Mouse (Mus musculus) midbrain, embryonic 13.5 days (tissue): ENCODE results near the gene Slc5a11. TPM values are rescaled to one million over a fixed set of nuclear protein-coding genes. Genes with fewer than 3 reads are reported as not detected.

Experiments
- ATAC-seq: fragments of 200-750 bp; cut with Nextera tagmentation; 2 replicates; pipeline ENCODE4 v1.8.0; 2017; ENCODE audit warnings: mild to moderate bottlenecking, moderate TSS enrichment, moderate library complexity
- H3K27ac ChIP-seq: fragments of 300-500 bp; sonication (generic); 2 replicates; pipeline ENCODE4 v1.5.1; 2015; ENCODE audit warnings: inconsistent platforms, mild to moderate bottlenecking, moderate library complexity
- H3K27me3 ChIP-seq: fragments of 300-500 bp; sonication (generic); 2 replicates; pipeline ENCODE4 v1.6.1; 2015; ENCODE audit warnings: mild to moderate bottlenecking, inconsistent platforms
- H3K36me3 ChIP-seq: fragments of 300-500 bp; sonication (generic); 2 replicates; pipeline ENCODE4 v1.6.1; 2015; ENCODE audit warnings: mild to moderate bottlenecking, inconsistent platforms
- H3K4me1 ChIP-seq: fragments of 300-500 bp; sonication (generic); replicated peaks from 2 replicates; pipeline ENCODE4 v1.6.1; 2015; ENCODE audit warnings: inconsistent platforms
- H3K4me2 ChIP-seq: fragments of 300-500 bp; sonication (generic); replicated peaks from 2 replicates; pipeline ENCODE4 v1.6.1; 2015; ENCODE audit warnings: moderate library complexity, mild to moderate bottlenecking, inconsistent platforms
- H3K4me3 ChIP-seq: fragments of 300-500 bp; sonication (generic); replicated peaks from 2 replicates; pipeline ENCODE4 v1.5.1; 2015; ENCODE audit warnings: mild to moderate bottlenecking, inconsistent platforms
- H3K9ac ChIP-seq: fragments of 300-500 bp; sonication (generic); replicated peaks from 2 replicates; pipeline ENCODE4 v1.6.1; 2015; ENCODE audit warnings: mild to moderate bottlenecking, inconsistent platforms
- H3K9me3 ChIP-seq: fragments of 300-500 bp; sonication (generic); 2 replicates; pipeline ENCODE4 v1.6.1; 2016; ENCODE audit warnings: mild to moderate bottlenecking, inconsistent platforms
- WGBS: fragments of 180-500 bp; shearing (Covaris S2); methylation state at CpG from one replicate; pipeline ENCODE4 v1.1.7; 2015; 5-methylcytosine and 5-hydroxymethylcytosine counted together
- polyA plus RNA-seq: library from polyadenylated mRNA; unstranded; fragments of >200 nt; fragmentation: Nextera tagmentation; extraction: Ambion mirVana; gene quantifications from 2 replicates; pipeline ENCODE4 v1.2.1, GENCODE M21; 2015

Gene Slc5a11
- polyA plus RNA-seq, 1 experiment from 2014 or later: 0.34 TPM

DNA sequence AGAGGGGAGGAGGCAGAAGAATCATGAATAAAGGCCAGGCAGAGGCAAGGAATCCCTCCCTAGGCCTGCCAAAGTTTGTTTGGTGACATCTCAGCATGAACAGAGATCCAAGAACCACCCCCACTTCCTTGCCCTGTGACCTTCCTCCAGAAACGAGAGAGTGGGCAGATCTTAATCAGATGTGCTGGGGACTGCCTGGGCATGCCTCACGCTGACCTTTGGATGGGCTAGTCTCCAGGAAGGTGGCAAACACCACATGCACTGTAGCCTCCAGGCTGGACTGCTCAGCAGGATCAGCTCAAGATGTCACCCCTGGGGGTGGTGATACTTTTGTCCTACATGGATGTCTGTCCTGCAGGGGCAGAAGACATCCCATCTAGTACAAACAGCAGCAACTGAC, 33.6 kb downstream of the Slc5a11 start:
- ATAC-seq: no peak
- Histone ChIP-seq H3K4me2 (no peak overlapping the region), H3K9me3 (no peaks in the 10 kb centered on the region), H3K27ac (no peak overlapping the region), H3K4me3 (no peak overlapping the region), H3K9ac (no peak overlapping the region), H3K27me3 (no peaks in the 10 kb centered on the region), H3K4me1 (peaks cover under 1% of the 10 kb centered on the region; the same call in 1 of the 2 replicates), H3K36me3 (no peaks in the 10 kb centered on the region)
- WGBS: 47% methylated on average over 2 of the region's 2 CpGs

DNA sequence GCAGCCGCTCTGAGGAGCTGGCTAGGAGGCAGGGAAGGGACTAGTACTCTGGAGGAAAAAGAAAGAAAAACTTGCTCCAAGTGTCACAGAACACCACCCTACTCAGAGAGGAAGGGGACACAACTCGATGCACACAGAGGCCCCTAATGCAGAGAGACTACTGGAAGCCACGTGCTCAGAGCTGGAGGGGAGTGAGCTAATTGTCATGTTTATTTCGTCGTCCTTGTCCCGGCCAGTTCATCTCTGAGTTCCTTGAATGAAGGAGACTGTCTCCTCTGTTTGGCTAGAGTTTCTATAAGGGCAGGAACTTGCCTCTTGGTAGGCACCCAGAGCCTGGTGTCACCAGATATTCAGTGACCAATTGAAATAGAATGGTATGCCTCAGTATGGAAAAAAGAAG, 36.8 kb downstream of the Slc5a11 start:
- no peaks in the 10 kb centered on the region for H3K27me3 ChIP-seq
- H3K4me3 ChIP-seq: no peak overlapping the region
- H3K4me1 ChIP-seq: peaks cover 7% of the 10 kb centered on the region; the same call in 1 of the 2 replicates
- ATAC-seq: no peak
- 50% methylated on average over 6 of the region's 6 CpGs for WGBS
- H3K4me2 ChIP-seq: no peak overlapping the region
- no peaks in the 10 kb centered on the region for H3K36me3 ChIP-seq
- H3K9ac ChIP-seq: no peak overlapping the region
- no peaks in the 10 kb centered on the region for H3K9me3 ChIP-seq
- no peak overlapping the region for H3K27ac ChIP-seq

DNA sequence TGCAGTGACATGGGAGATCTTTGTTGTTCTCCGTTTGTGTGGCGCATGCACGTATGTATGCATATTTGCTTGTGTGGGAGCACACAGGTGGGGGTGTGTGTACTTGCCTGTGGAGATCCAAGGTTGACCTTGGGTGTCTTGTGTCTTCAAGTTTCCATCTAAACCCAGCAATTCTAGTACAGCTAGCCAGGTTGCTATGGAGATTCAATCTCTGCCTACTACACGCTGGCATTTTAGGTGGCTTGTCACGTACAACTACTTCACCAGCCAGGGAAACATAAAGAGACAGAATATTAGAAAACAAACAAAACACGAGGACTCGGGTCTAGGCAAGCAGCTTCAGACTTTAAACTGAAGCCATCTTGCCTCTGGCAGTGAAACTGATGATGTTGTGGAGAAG, 38.8 kb downstream of the Slc5a11 start:
- Histone ChIP-seq H3K36me3 (no peaks in the 10 kb centered on the region), H3K4me3 (no peak overlapping the region), H3K4me2 (no peak overlapping the region), H3K27me3 (no peaks in the 10 kb centered on the region), H3K27ac (no peak overlapping the region), H3K4me1 (peaks cover 7% of the 10 kb centered on the region; the same call in 1 of the 2 replicates), H3K9ac (no peak overlapping the region), H3K9me3 (no peaks in the 10 kb centered on the region)
- ATAC-seq: no peak
- 75% methylated on average over 7 of the region's 7 CpGs for WGBS

DNA sequence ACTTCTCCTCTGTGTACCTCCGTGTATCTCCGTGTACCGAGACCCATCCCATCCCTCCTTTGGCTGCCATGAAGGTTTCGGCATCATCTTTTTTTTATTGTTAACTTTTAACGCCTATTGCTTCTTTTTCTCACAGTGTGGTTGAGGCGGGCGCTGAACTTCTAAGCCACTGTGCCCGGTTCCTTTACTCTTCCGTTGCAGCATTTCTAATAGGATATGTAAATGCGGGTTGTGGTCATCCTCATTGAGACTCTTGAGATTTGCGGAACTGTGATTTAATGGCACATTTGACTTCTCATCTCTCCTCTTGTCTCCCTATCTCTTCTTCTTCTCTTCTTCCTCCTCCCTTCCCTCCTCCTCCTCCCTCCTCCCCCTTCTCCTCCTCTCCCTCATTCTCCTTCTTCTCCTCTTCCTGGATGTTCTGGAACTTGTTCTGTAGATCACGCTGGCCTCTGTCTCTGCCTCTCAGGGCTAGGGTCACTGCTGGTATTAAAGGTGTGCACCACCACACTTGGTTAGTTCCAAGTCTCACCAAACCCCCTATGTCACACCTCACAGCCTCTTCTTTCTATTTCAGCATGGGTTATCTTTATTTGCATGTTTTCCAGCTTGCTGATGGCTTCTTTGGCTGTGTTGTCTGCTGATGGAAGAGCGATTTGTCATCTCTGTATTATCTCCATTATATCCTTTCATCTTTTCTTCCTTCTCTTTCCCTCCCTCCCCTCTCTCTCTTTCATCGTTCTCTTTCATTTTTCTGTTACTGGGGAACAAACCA, 39.8 kb downstream of the Slc5a11 start:
- Histone ChIP-seq H3K9me3 (no peaks in the 10 kb centered on the region), H3K27me3 (no peaks in the 10 kb centered on the region), H3K4me3 (no peak overlapping the region), H3K4me1 (peaks cover 7% of the 10 kb centered on the region; the same call in 1 of the 2 replicates), H3K9ac (no peak overlapping the region), H3K4me2 (no peak overlapping the region), H3K27ac (no peak overlapping the region), H3K36me3 (no peaks in the 10 kb centered on the region)
- WGBS: 89% methylated on average over 14 of the region's 14 CpGs
- ATAC-seq: no peak

DNA sequence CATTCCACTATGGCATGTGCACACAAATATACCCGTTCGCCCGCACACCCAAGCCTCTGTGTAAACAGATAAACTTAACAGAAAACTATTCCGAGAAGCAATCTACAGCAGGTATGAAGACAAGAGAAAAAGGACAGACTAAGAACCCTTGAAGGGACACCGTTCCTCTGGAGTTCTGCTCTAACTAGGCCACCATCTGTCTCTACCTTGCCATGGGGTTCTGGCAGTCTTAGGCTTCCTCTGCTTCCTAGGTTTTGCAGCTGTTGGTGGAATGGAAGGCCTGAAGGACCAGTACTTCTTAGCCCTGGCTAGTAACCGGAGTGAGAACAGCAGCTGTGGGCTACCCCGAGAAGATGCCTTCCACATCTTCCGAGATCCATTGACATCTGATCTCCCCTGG, 43.5 kb downstream of the Slc5a11 start:
- H3K4me3 ChIP-seq: no peak overlapping the region

DNA sequence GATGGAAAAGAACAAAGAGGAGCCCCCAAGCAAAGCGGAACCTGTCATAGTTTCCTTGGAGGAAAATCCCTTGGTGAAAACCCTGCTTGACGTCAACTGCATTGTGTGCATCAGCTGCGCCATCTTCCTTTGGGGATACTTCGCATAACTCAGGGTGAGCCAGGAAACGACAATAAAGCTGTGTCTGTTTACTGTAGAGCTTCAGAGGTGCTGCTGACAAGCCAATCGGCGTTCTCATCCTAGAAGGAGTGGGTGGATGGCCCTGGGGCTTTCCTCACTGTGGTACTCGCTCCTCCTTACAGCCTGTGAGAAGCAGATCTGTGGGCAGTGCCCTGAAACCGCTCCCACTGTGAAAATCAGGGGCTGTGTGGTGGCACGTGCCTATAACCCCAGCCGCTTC, 58.5 kb downstream of the Slc5a11 start:
- H3K4me2 ChIP-seq: no peak overlapping the region
- peaks cover 2% of the 10 kb centered on the region for H3K36me3 ChIP-seq
- ATAC-seq: peak; percentile 55; the same call in 1 of the 2 replicates
- 63% methylated on average over 11 of the region's 11 CpGs for WGBS
- no peak overlapping the region for H3K9ac ChIP-seq
- H3K9me3 ChIP-seq: no peaks in the 10 kb centered on the region
- no peaks in the 10 kb centered on the region for H3K27me3 ChIP-seq
- no peak overlapping the region for H3K27ac ChIP-seq
- no peak overlapping the region for H3K4me3 ChIP-seq
- 0 out of 2 replicates have a peak, but pooled peaks cover 3% of the 10 kb centered on the region for H3K4me1 ChIP-seq

More for the DNA sequence above, 43.5 kb downstream of the Slc5a11 start:
- Histone ChIP-seq H3K9me3 (no peaks in the 10 kb centered on the region), H3K4me1 (peaks cover 7% of the 10 kb centered on the region; the same call in 1 of the 2 replicates), H3K27ac (no peak overlapping the region), H3K9ac (no peak overlapping the region), H3K27me3 (no peaks in the 10 kb centered on the region), H3K36me3 (no peaks in the 10 kb centered on the region), H3K4me2 (no peak overlapping the region)
- 92% methylated on average over 8 of the region's 8 CpGs for WGBS
- ATAC-seq: no peak

DNA sequence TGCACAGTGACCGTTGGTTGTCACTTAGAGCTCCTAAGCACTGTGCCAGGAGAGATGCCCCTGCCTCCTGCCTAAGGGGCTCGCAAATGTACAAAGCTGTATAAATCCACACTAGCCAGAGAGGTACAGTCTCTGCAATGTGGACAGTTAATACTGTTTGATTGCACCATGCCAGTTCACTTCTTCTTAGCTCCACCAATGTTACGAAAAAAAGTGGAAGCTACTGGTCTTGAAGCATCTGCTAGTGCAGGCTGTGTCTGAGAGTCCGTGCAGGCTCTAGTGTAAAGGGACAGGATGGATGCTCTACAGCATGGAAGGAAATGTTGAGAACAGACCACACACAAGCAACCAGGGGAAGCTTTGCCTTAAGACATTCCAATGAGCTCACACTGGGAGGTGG, 62.0 kb downstream of the Slc5a11 start:
- Histone ChIP-seq H3K27me3 (no peaks in the 10 kb centered on the region), H3K9me3 (no peaks in the 10 kb centered on the region), H3K27ac (no peak overlapping the region), H3K4me1 (0 out of 2 replicates have a peak, but pooled peaks cover 3% of the 10 kb centered on the region), H3K4me2 (no peak overlapping the region), H3K9ac (no peak overlapping the region), H3K4me3 (no peak overlapping the region), H3K36me3 (peaks cover 31% of the 10 kb centered on the region)
- no peak for ATAC-seq
- WGBS: 96% methylated on average over 4 of the region's 4 CpGs

DNA sequence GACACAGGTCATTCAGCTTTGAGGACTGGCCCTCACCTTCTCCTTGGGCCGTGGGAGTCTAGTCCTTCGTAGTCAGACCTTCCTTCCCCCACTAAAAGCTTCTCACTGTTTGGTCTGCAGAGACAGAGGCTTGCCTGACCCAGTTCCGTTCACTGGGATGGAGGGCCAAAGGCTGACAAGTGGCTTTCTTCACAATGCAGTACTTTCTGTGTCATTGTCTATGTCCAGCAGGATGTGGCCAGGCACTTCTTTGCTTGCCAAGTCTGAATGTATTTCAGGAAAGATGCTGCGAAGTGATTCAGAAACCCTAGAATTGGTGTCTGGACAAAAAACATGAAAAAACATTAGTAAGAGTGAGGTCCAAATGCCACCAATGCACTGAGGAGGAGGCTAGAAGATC, 65.2 kb downstream of the Slc5a11 start:
- no peak overlapping the region for H3K27ac ChIP-seq
- ATAC-seq: no peak
- no peak overlapping the region for H3K4me3 ChIP-seq
- H3K9ac ChIP-seq: no peak overlapping the region
- 97% methylated on average over 4 of the region's 4 CpGs for whole genome bisulfite sequencing
- H3K4me1 ChIP-seq: no peaks in the 10 kb centered on the region
- H3K9me3 ChIP-seq: no peaks in the 10 kb centered on the region
- H3K27me3 ChIP-seq: no peaks in the 10 kb centered on the region
- peaks cover 39% of the 10 kb centered on the region for H3K36me3 ChIP-seq
- H3K4me2 ChIP-seq: no peak overlapping the region

DNA sequence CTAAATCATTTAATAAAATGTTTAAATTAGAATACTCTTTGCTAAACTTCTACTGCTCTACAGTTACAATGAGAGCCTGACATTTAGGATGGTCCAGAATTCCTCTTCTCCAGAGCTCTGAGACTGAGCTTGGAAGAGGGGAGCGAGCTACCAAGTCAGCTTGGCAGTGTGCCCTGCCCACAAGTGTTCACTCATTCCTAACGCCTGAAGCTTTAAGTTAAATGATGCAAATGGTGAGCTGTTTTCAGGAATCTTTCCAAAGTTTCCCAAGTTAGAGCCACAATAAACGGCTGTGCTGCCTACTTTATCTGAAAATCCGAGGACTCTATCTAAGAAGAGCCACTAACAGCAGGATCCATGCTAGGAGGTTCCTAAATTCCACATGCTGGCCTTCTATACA, 69.2 kb downstream of the Slc5a11 start:
- ATAC-seq: no peak
- Histone ChIP-seq H3K36me3 (peaks cover 52% of the 10 kb centered on the region), H3K4me2 (no peak overlapping the region), H3K27ac (no peak overlapping the region), H3K4me3 (no peak overlapping the region), H3K4me1 (no peaks in the 10 kb centered on the region), H3K9ac (no peak overlapping the region), H3K27me3 (no peaks in the 10 kb centered on the region), H3K9me3 (no peaks in the 10 kb centered on the region)
- 86% methylated on average over 4 of the region's 4 CpGs for WGBS

DNA sequence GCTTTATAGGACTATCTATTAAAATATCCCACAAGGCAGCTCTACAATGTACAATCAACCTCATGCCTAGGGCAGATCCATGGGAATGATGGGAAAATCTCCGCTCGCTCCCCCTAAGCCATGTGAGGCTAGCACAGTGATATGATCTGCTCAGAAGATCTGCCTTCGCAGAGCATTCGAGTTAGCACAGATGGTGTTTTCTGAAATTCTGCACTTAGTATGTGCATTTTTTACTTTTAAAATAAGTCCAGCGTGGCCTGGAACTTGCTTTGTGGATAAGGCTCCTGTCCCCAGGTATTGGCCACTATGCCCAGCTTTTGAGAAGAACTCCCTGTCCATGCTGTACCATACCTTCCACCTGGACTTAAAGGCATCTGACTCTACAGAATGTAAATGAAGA, 71.3 kb downstream of the Slc5a11 start:
- no peak overlapping the region for H3K9ac ChIP-seq
- ATAC-seq: no peak
- H3K27ac ChIP-seq: no peak overlapping the region
- H3K36me3 ChIP-seq: peaks cover 55% of the 10 kb centered on the region
- no peaks in the 10 kb centered on the region for H3K4me1 ChIP-seq
- no peak overlapping the region for H3K4me3 ChIP-seq
- no peaks in the 10 kb centered on the region for H3K27me3 ChIP-seq
- 98% methylated on average over 5 of the region's 5 CpGs for WGBS
- H3K9me3 ChIP-seq: no peaks in the 10 kb centered on the region
- H3K4me2 ChIP-seq: no peak overlapping the region

DNA sequence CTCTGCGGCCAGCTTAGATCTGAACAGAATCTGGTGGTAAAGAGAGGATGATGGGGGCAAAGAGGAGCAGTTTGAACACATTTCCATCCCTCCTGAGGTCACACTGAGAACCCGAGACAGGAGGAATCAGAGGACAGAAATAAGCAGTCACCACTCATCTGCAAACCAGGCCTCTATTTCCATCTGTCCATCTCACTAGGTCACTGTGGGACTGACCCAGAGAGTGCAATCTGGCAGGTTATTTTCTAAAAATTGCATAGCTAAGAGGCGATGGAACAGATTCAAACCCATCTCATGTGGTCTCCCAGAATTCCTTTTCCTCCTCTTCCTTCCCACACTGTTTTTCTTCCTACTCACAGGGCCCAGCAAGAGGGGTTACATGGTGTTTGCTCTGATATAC, 73.3 kb downstream of the Slc5a11 start:
- Histone ChIP-seq H3K4me3 (no peak overlapping the region), H3K27me3 (no peaks in the 10 kb centered on the region), H3K27ac (no peak overlapping the region), H3K4me2 (no peak overlapping the region), H3K9me3 (no peaks in the 10 kb centered on the region), H3K36me3 (peaks cover 65% of the 10 kb centered on the region), H3K4me1 (no peaks in the 10 kb centered on the region), H3K9ac (no peak overlapping the region)
- 84% methylated on average over 3 of the region's 3 CpGs for WGBS
- ATAC-seq: no peak

DNA sequence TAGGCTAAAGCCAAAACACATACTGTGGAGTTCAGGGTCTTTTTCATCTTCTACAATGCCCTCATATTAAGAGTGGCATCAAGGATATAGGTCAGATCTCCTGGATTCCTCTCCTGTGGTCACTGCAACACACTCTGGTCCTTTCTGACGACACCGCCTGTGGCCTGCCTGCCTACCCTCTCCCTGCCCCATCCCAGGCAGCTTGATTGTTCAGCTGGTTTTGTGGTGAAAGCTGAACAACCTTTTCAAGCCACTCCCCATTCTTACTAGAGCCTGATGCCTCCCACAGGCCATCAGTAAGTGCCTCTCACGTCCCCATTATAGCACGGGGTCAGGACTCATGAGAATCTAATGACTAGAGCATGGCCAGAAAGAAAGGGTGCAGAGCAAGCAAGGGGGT, 74.6 kb downstream of the Slc5a11 start:
- 83% methylated on average over 4 of the region's 4 CpGs for WGBS
- peaks cover 74% of the 10 kb centered on the region for H3K36me3 ChIP-seq

DNA sequence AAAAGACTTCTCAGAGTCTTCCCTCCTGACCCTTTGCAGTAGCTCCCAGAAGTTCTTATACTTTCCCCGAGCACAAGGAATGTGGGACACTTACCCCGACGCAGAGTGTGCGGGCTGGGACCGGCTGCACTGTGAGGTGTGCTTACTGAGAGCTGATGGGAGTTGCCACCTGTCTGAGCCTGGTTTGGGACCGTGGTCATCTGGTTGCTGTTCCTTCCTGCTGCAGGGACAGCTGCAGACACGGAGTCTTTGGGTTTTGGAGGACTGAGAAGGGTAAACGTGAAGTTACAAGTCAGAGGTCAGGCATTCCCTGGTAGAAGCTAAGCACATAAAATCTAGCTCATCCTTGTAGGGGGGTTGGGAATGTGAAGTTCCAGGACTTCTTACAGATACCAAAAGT, 77.4 kb downstream of the Slc5a11 start:
- 95% methylated on average over 8 of the region's 8 CpGs for WGBS
- no peak overlapping the region for H3K4me3 ChIP-seq
- H3K36me3 ChIP-seq: peaks cover 82% of the 10 kb centered on the region
- H3K27me3 ChIP-seq: no peaks in the 10 kb centered on the region
- H3K27ac ChIP-seq: no peak overlapping the region
- no peak overlapping the region for H3K9ac ChIP-seq
- H3K4me1 ChIP-seq: no peaks in the 10 kb centered on the region
- no peak for ATAC-seq
- H3K9me3 ChIP-seq: no peaks in the 10 kb centered on the region
- H3K4me2 ChIP-seq: no peak overlapping the region

More for the DNA sequence above, 74.6 kb downstream of the Slc5a11 start:
- Histone ChIP-seq H3K27ac (no peak overlapping the region), H3K9ac (no peak overlapping the region), H3K4me1 (no peaks in the 10 kb centered on the region), H3K9me3 (no peaks in the 10 kb centered on the region), H3K4me3 (no peak overlapping the region), H3K27me3 (no peaks in the 10 kb centered on the region), H3K4me2 (no peak overlapping the region)
- no peak for ATAC-seq
